ENCODE assay signal across 25 mouse cellular contexts in the genomic region with DNA sequence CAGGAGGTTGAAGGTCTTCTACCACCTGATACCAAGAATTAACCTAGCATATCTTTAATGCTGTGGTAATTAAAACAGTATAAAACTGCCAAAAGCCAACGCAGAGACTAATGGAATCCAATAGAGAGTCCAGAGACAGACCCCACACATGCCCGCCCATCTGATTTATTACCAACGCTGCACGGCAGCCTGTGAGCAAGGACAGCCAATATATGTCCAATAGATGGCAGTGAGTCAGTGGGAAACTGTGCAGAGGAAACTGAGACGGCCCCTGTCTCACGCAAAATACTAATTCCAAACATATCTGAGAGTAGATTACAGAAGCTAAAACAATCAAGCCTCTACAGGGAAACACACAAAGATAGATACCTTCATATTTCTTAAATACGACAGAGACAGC. TPM values are rescaled to one million over a fixed set of nuclear protein-coding genes. Genes with fewer than 3 reads are reported as not detected.
DNase-seq lines count a peak whose midpoint lies in the region; ATAC-seq and TF ChIP-seq lines count a peak whose summit lies in the region.
"Had no signal": no experiment of that assay in that cellular context is flagged by ENCODE, and none has a peak within 500 bp of the region (broad histone marks: within the 10 kb centered on the region; RNA-seq: fewer than 3 reads in every experiment).

No protein-coding gene starts in this region.

- no peak for DNase-seq in hindbrain, postnatal 0 days (ENCODE audit: low spot score)
- no peak for DNase-seq in hindbrain, embryonic 14.5 days (ENCODE audit: low spot score)
- no peak for DNase-seq in layer of hippocampus, adult 2 months (ENCODE audit: low spot score in 2 of 2)
- no peak for DNase-seq in layer of hippocampus, postnatal 36 days
- DNase-seq in CH12.LX (ENCODE audit: extremely low read depth), result no peak
- DNase-seq in liver, postnatal 0 days, result no peak
- DNase-seq in urinary bladder, postnatal 36 days (ENCODE audit: low spot score in 2 of 2), result no peak
- DNase-seq: adrenal gland, postnatal 14 days; cerebellum, adult 11-12 months; cerebellum, adult 9-11 months; gastrocnemius, adult 2 months; gastrocnemius, postnatal 36 days; kidney, adult 2 months; kidney, postnatal 14 days; lung, adult 2 months; lung, postnatal 10 days; midbrain, embryonic 14.5 days; thymus, postnatal 4 days had no signal

- in situ Hi-C loops in CH12.LX (cut with MboI; ENCODE audit: low pct_ligation_motif_present, low pct_unique_long_range_greater_than_20kb, low sequenced_read_pairs), result no loop called here

- no peak for TF ChIP-seq POLR2A in CH12.LX (IDR thresholded peaks at IDR 0.05; ENCODE audit: low read depth, low read length)

- H3K36me3 ChIP-seq in hindbrain, postnatal 0 days (ENCODE audit: insufficient read depth, low read length), result peaks cover 18% of the 10 kb centered on the region; the same call in 1 of the 2 replicates
- peaks cover 33% of the 10 kb centered on the region for H3K36me3 ChIP-seq in hindbrain, embryonic 14.5 days (replicated peaks; ENCODE audit: control insufficient read depth, insufficient read depth)
- H3K36me3 ChIP-seq in CH12.LX (replicated peaks in 1 of 2; ENCODE audit: control insufficient read depth in 1 of 2, insufficient read depth in 1 of 2, low read length in 1 of 2), result peaks cover 33 to 54% of the 10 kb centered on the region in 2 experiments
- H3K36me3 ChIP-seq in liver, postnatal 0 days (replicated peaks; ENCODE audit: insufficient read depth, low read length), result peaks cover 33% of the 10 kb centered on the region

- TF ChIP-seq CTCF in hindbrain, postnatal 0 days (IDR thresholded peaks at IDR 0.05; ENCODE audit: low read depth), result peak; percentile 30; the same call in 1 of the 2 replicates
- peak; percentile 35 for TF ChIP-seq CTCF in layer of hippocampus, adult 2 months (conservative IDR thresholded peaks at IDR 0.05)
- TF ChIP-seq CTCF in CH12.LX (conservative IDR thresholded peaks at IDR 0.05 in 1 of 2, IDR thresholded peaks at IDR 0.05 in 1 of 2; ENCODE audit: low read depth in 2 of 2, low read length in 2 of 2), result no peak; a peak in 1 of 4 replicates
- TF ChIP-seq CTCF in liver, postnatal 0 days (IDR thresholded peaks at IDR 0.05; ENCODE audit: low read depth), result 0 out of 2 replicates have a peak, but pooled peaks have one; percentile 14

- H3K4me3 ChIP-seq in hindbrain, postnatal 0 days (ENCODE audit: low read length), result no peak overlapping the region
- no peak overlapping the region for H3K4me3 ChIP-seq in hindbrain, embryonic 14.5 days (replicated peaks; ENCODE audit: low read length)
- peak overlapping the region; percentile 6; the same call in 1 of the 2 replicates for H3K4me3 ChIP-seq in layer of hippocampus, adult 2 months
- no peak overlapping the region for H3K4me3 ChIP-seq in CH12.LX (replicated peaks in 1 of 3; ENCODE audit: low read depth in 2 of 3, low read length in 2 of 3, poor library complexity in 1 of 3)
- H3K4me3 ChIP-seq in liver, postnatal 0 days (ENCODE audit: low read depth, low read length), result no peak overlapping the region
- H3K4me3 ChIP-seq: embryonic facial prominence, embryonic 13.5 days; gastrocnemius, adult 2 months; heart, embryonic 13.5 days; limb, embryonic 15.5 days; myocyte; neural tube, embryonic 12.5 days had no signal

- H3K27ac ChIP-seq in hindbrain, postnatal 0 days, result no peak overlapping the region
- H3K27ac ChIP-seq in hindbrain, embryonic 14.5 days, result no peak overlapping the region
- peak overlapping the region; percentile 32; the same call in 1 of the 2 replicates for H3K27ac ChIP-seq in layer of hippocampus, adult 2 months
- no peak overlapping the region for H3K27ac ChIP-seq in CH12.LX (ENCODE audit: insufficient read depth, low read depth)
- no peak overlapping the region for H3K27ac ChIP-seq in liver, postnatal 0 days (ENCODE audit: low read depth)
- H3K27ac ChIP-seq: embryonic facial prominence, embryonic 13.5 days; gastrocnemius, adult 2 months; heart, embryonic 13.5 days; limb, embryonic 15.5 days; macrophage; neural tube, embryonic 12.5 days had no signal

- H3K27me3 ChIP-seq in hindbrain, postnatal 0 days (ENCODE audit: insufficient read depth, low read length), result no peaks in the 10 kb centered on the region
- H3K27me3 ChIP-seq in hindbrain, embryonic 14.5 days (ENCODE audit: control insufficient read depth, insufficient read depth, low read length), result no peaks in the 10 kb centered on the region
- no peaks in the 10 kb centered on the region for H3K27me3 ChIP-seq in CH12.LX (replicated peaks)
- no peaks in the 10 kb centered on the region for H3K27me3 ChIP-seq in liver, postnatal 0 days (ENCODE audit: insufficient read depth, low read length)
- H3K27me3 ChIP-seq: embryonic facial prominence, embryonic 13.5 days; heart, embryonic 13.5 days; limb, embryonic 15.5 days; neural tube, embryonic 12.5 days had no signal

- dilution Hi-C loops in CH12.LX (cut with MboI; ENCODE audit: extremely low pct_ligation_motif_present, extremely low pct_unique_long_range_greater_than_20kb, low sequenced_read_pairs), result no loop called here

- H3K79me2 ChIP-seq in CH12.LX (replicated peaks; ENCODE audit: control insufficient read depth, extremely low read depth, insufficient read depth, poor library complexity, severe bottlenecking), result peaks cover 23% of the 10 kb centered on the region

- no peak overlapping the region for H3K4me2 ChIP-seq in hindbrain, postnatal 0 days (ENCODE audit: low read depth, low read length)
- H3K4me2 ChIP-seq in hindbrain, embryonic 14.5 days (replicated peaks), result no peak overlapping the region
- H3K4me2 ChIP-seq in CH12.LX (ENCODE audit: insufficient read depth, low read depth, poor library complexity, severe bottlenecking), result no peak overlapping the region
- H3K4me2 ChIP-seq in liver, postnatal 0 days (ENCODE audit: low read depth, low read length), result no peak overlapping the region
- H3K4me2 ChIP-seq: embryonic facial prominence, embryonic 13.5 days; heart, embryonic 13.5 days; limb, embryonic 15.5 days; neural tube, embryonic 12.5 days had no signal

- peak; percentile 11 for TF ChIP-seq RAD21 in CH12.LX (IDR thresholded peaks at IDR 0.05; ENCODE audit: low read depth, low read length)

- no peak for ATAC-seq in hindbrain, postnatal 0 days
- no peak for ATAC-seq in hindbrain, embryonic 14.5 days (ENCODE audit: low FRiP score)
- no peak for ATAC-seq in liver, postnatal 0 days
- ATAC-seq: forebrain, embryonic 16.5 days had no signal

- H3K9ac ChIP-seq in hindbrain, postnatal 0 days (replicated peaks; ENCODE audit: low read length), result no peak overlapping the region
- H3K9ac ChIP-seq in hindbrain, embryonic 14.5 days, result no peak overlapping the region
- H3K9ac ChIP-seq in CH12.LX (ENCODE audit: insufficient read depth, low read depth), result no peak overlapping the region
- no peak overlapping the region for H3K9ac ChIP-seq in liver, postnatal 0 days (replicated peaks)
- H3K9ac ChIP-seq: embryonic facial prominence, embryonic 13.5 days; heart, embryonic 13.5 days; limb, embryonic 15.5 days; neural tube, embryonic 12.5 days had no signal

- H3K4me1 ChIP-seq in hindbrain, postnatal 0 days (ENCODE audit: insufficient read depth, low read length), result peaks cover 14% of the 10 kb centered on the region
- H3K4me1 ChIP-seq in hindbrain, embryonic 14.5 days (replicated peaks; ENCODE audit: control insufficient read depth, insufficient read depth, low read length), result peaks cover 8% of the 10 kb centered on the region
- peaks cover 8 to 64% of the 10 kb centered on the region in 2 experiments for H3K4me1 ChIP-seq in CH12.LX (ENCODE audit: control insufficient read depth in 1 of 2, insufficient read depth in 2 of 2)
- peaks cover 27% of the 10 kb centered on the region for H3K4me1 ChIP-seq in liver, postnatal 0 days (ENCODE audit: insufficient read depth)

- TF ChIP-seq EP300 in CH12.LX (IDR thresholded peaks at IDR 0.05; ENCODE audit: low read length), result no peak
- TF ChIP-seq EP300 in liver, postnatal 0 days (IDR thresholded peaks at IDR 0.05; ENCODE audit: low read depth), result no peak

- WGBS in hindbrain, postnatal 0 days, result 68% methylated on average over 7 of the region's 7 CpGs
- 71% methylated on average over 7 of the region's 7 CpGs for WGBS in hindbrain, embryonic 14.5 days
- 62% methylated on average over 7 of the region's 7 CpGs for WGBS in liver, postnatal 0 days (ENCODE audit: insufficient replicate concordance)

- no peaks in the 10 kb centered on the region for H3K9me3 ChIP-seq in hindbrain, postnatal 0 days (ENCODE audit: low read length)
- H3K9me3 ChIP-seq in hindbrain, embryonic 14.5 days (ENCODE audit: control insufficient read depth, low read length), result no peaks in the 10 kb centered on the region
- no peaks in the 10 kb centered on the region for H3K9me3 ChIP-seq in CH12.LX (replicated peaks; ENCODE audit: low read length)
- H3K9me3 ChIP-seq in liver, postnatal 0 days (ENCODE audit: low read length), result no peaks in the 10 kb centered on the region
- H3K9me3 ChIP-seq: embryonic facial prominence, embryonic 13.5 days; heart, embryonic 13.5 days; limb, embryonic 15.5 days; neural tube, embryonic 12.5 days had no signal

TF ChIP-seq in CH12.LX, 34 proteins besides CTCF, POLR2A, EP300 and RAD21:
- TF ChIP-seq ZMIZ1 (IDR thresholded peaks at IDR 0.05; ENCODE audit: low read depth, low read length) (no peak), NELFE (IDR thresholded peaks at IDR 0.05; ENCODE audit: low read depth, low read length) (no peak), POLR2AphosphoS2 (IDR thresholded peaks at IDR 0.05; ENCODE audit: low read depth, low read length) (no peak), ZC3H11A (IDR thresholded peaks at IDR 0.05; ENCODE audit: low read depth, low read length) (no peak), MEF2A (IDR thresholded peaks at IDR 0.05; ENCODE audit: borderline replicate concordance, low read depth, low read length) (no peak), MYC (IDR thresholded peaks at IDR 0.05; ENCODE audit: low read depth, low read length) (no peak), ETS1 (conservative IDR thresholded peaks at IDR 0.05; ENCODE audit: low read depth, low read length) (no peak), HCFC1 (IDR thresholded peaks at IDR 0.05; ENCODE audit: low read depth, low read length) (no peak), MAFK (IDR thresholded peaks at IDR 0.05; ENCODE audit: insufficient replicate concordance, low read length) (no peak), NRF1 (IDR thresholded peaks at IDR 0.05; ENCODE audit: low read depth, low read length) (no peak), GABPA (IDR thresholded peaks at IDR 0.05; ENCODE audit: insufficient replicate concordance, low read depth, low read length) (no peak)

RNA-seq across cellular contexts. Expression of gene Commd8, which starts 3.6 kb away (rescaled TPM):
- total RNA-seq in hindbrain, postnatal 0 days (2014; rRNA removed), result 22.4 and 22.8 TPM in 2 replicates
- polyA plus RNA-seq in hindbrain, postnatal 0 days (2015; fragmentation: Nextera tagmentation; extraction: Ambion mirVana), result 149 and 166 TPM in 2 replicates
- 146 and 158 TPM in 2 replicates for polyA plus RNA-seq in hindbrain, embryonic 14.5 days (2014; fragmentation: Nextera tagmentation; extraction: Ambion mirVana)
- 100 to 1,000 TPM; 105 to 113 TPM for total RNA-seq in layer of hippocampus, adult 2 months (2021)
- total RNA-seq in layer of hippocampus, postnatal 36 days (2021), result 100 to 1,000 TPM; 114 to 115 TPM
- total RNA-seq in CH12.LX (2012; rRNA removed), result 38.5 and 51.2 TPM in 2 replicates
- total RNA-seq in CH12.LX (2014; rRNA removed), result 106 and 134 TPM in 2 replicates
- polyA plus RNA-seq in CH12.LX (2012; ENCODE audit: insufficient read length, low read depth), result 47.4 and 71.2 TPM in 2 replicates
- polyA plus RNA-seq in liver, postnatal 0 days (2015; fragmentation: Nextera tagmentation; extraction: Ambion mirVana), result 49.4 and 55.0 TPM in 2 replicates

Comparison
In these comparisons a context has a peak if more than half of its experiments do, and no peak if none do; other contexts are left out.
1. CTCF ChIP-seq: peak in hindbrain, postnatal 0 days (single experiment), layer of hippocampus, adult 2 months (single experiment) and liver, postnatal 0 days (single experiment); none in CH12.LX (0 of 2).